Mouse (Mus musculus) liver, embryonic 14.5 days (tissue): ENCODE results near the gene Itpkb. TPM values are rescaled to one million over a fixed set of nuclear protein-coding genes. Genes with fewer than 3 reads are reported as not detected.

Source experiments
- ATAC-seq: fragments of 200-750 bp; cut with Nextera tagmentation; 2 replicates; pipeline ENCODE4 v1.8.0; 2017; ENCODE audit warnings: moderate number of reproducible peaks, mild to moderate bottlenecking, moderate library complexity; ENCODE audit not compliant: insufficient read depth
- DNase-seq, 3 experiments: peaks; one replicate each; pipeline ENCODE4 v3.0.0-alpha.2; 2012 to 2013; ENCODE audit warnings: low read depth in 3 of 3, low spot score in 3 of 3
- H3K27ac ChIP-seq: fragments of 300-500 bp; sonication (generic); 2 replicates; pipeline ENCODE4 v1.5.1; 2014; ENCODE audit warnings: moderate library complexity, mild to moderate bottlenecking, control low read depth, inconsistent platforms
- H3K27me3 ChIP-seq: fragments of 300-500 bp; sonication (generic); 2 replicates; pipeline ENCODE4 v1.6.1; 2014; ENCODE audit warnings: mild to moderate bottlenecking, low read length, moderate library complexity; ENCODE audit not compliant: control insufficient read depth, insufficient read depth
- H3K36me3 ChIP-seq: fragments of 300-500 bp; sonication (generic); replicated peaks from 2 replicates; pipeline ENCODE4 v1.6.1; 2014; ENCODE audit warnings: low read depth; ENCODE audit not compliant: control insufficient read depth, insufficient read depth
- H3K4me1 ChIP-seq, 2 experiments: fragments of 200-500 bp in 1 of 2; fragments of 300-500 bp in 1 of 2; sonication (generic) in 1 of 2; replicated peaks; 2 replicates each; pipeline ENCODE4 v1.6.1; 2012 to 2014; ENCODE audit warnings: antibody characterized with exemption in 1 of 2, inconsistent platforms in 1 of 2, low read length in 1 of 2; ENCODE audit not compliant: control insufficient read depth in 2 of 2, insufficient read depth in 2 of 2
- H3K4me2 ChIP-seq: fragments of 300-500 bp; sonication (generic); 2 replicates; pipeline ENCODE4 v1.6.1; 2014; ENCODE audit warnings: low read depth, mild to moderate bottlenecking, control low read depth, moderate library complexity
- H3K4me3 ChIP-seq, 2 experiments: fragments of 200-500 bp in 1 of 2; fragments of 300-500 bp in 1 of 2; sonication (generic) in 1 of 2; 2 replicates each; pipeline ENCODE4 v1.5.1; 2012 to 2014; ENCODE audit warnings: low read depth in 2 of 2, low read length in 2 of 2, mild to moderate bottlenecking in 2 of 2, control low read depth in 1 of 2, inconsistent platforms in 1 of 2, moderate library complexity in 1 of 2; ENCODE audit not compliant: insufficient read depth in 1 of 2
- H3K9ac ChIP-seq: fragments of 300-500 bp; sonication (generic); replicated peaks from 2 replicates; pipeline ENCODE4 v1.6.1; 2014; ENCODE audit warnings: mild to moderate bottlenecking, control low read depth, moderate library complexity
- H3K9me3 ChIP-seq: fragments of 300-500 bp; sonication (generic); 2 replicates; pipeline ENCODE4 v1.6.1; 2016; ENCODE audit warnings: low read length, mixed read lengths; ENCODE audit not compliant: control insufficient read depth
- CTCF ChIP-seq: IDR thresholded peaks from 2 replicates; pipeline ENCODE4 v1.5.1; 2016; ENCODE audit warnings: antibody characterized with exemption, low read depth, control low read depth
- EP300 ChIP-seq: IDR thresholded peaks from 2 replicates; pipeline ENCODE4 v1.6.1; 2016; ENCODE audit warnings: antibody characterized with exemption, low read depth
- WGBS: fragments of 180-500 bp; shearing (Covaris S2); extraction: QIAGEN DNeasy Blood & Tissue Kit; methylation state at CpG from one replicate; pipeline ENCODE4 v1.1.7; 2014; ENCODE audit not compliant: insufficient replicate concordance; 5-methylcytosine and 5-hydroxymethylcytosine counted together
- polyA plus RNA-seq, 2 experiments: library from polyadenylated mRNA; depleted of rRNA in 1 of 2; stranded (reverse) in 1 of 2; unstranded in 1 of 2; fragments of >200 nt; fragmentation: Nextera tagmentation in 1 of 2; extraction: Ambion mirVana in 1 of 2; gene quantifications; 2 replicates each; pipeline versions ENCODE4 v1.2.1 to v1.2.3; 2012 to 2014

Gene Itpkb
- polyA plus RNA-seq, 2 experiments, result 0.52 to 1.3 TPM

- peaks cover 0 to 6% of the 10 kb centered on the region in 2 experiments; a peak in 2 of 4 replicates for H3K4me1 ChIP-seq
- no peak overlapping the region for H3K27ac ChIP-seq
- no peaks in the 10 kb centered on the region for H3K27me3 ChIP-seq
- no peak for DNase-seq
- WGBS, result 74% methylated on average over 6 of the region's 6 CpGs
- no peak overlapping the region for H3K4me2 ChIP-seq
- TF ChIP-seq CTCF (no peak), EP300 (no peak)
- ATAC-seq, result no peak
- H3K9ac ChIP-seq, result no peak overlapping the region
- no peaks in the 10 kb centered on the region for H3K9me3 ChIP-seq
- no peak overlapping the region for H3K4me3 ChIP-seq
- H3K36me3 ChIP-seq, result no peaks in the 10 kb centered on the region
These were observed 17.6 kb downstream of the Itpkb start for GRCm38 (mm10) chr1:180347907-180348306.

- H3K4me3 ChIP-seq, result no peak overlapping the region
- no peak overlapping the region for H3K4me2 ChIP-seq
- no peaks in the 10 kb centered on the region for H3K36me3 ChIP-seq
- H3K4me1 ChIP-seq, result peaks cover 0 to 7% of the 10 kb centered on the region in 2 experiments; a peak in 2 of 4 replicates
- H3K9me3 ChIP-seq, result no peaks in the 10 kb centered on the region
- peak; percentile 52; the same call in 1 of the 2 replicates for ATAC-seq
- no peak for DNase-seq
- no peak overlapping the region for H3K9ac ChIP-seq
- TF ChIP-seq CTCF (no peak), EP300 (no peak)
- H3K27me3 ChIP-seq, result no peaks in the 10 kb centered on the region
- H3K27ac ChIP-seq, result no peak overlapping the region
These were observed 18.8 kb downstream of the Itpkb start for GRCm38 (mm10) chr1:180349090-180349489.

- 46% methylated on average over 3 of the region's 3 CpGs for WGBS
- TF ChIP-seq EP300 (no peak), CTCF (no peak)
- Histone ChIP-seq H3K9me3 (no peaks in the 10 kb centered on the region), H3K36me3 (no peaks in the 10 kb centered on the region), H3K4me1 (peaks cover 0 to 8% of the 10 kb centered on the region in 2 experiments; a peak in 2 of 4 replicates), H3K4me2 (no peak overlapping the region), H3K27ac (no peak overlapping the region), H3K27me3 (no peaks in the 10 kb centered on the region), H3K4me3 (no peak overlapping the region), H3K9ac (no peak overlapping the region)
- ATAC-seq (no peak), DNase-seq (no peak)
These were observed 22.0 kb downstream of the Itpkb start for GRCm38 (mm10) chr1:180352258-180352657.

GRCm38 (mm10) chr1:180354129-180354528 is 23.8 kb downstream of the Itpkb start:
- DNase-seq (no peak), ATAC-seq (no peak)
- TF ChIP-seq CTCF (no peak), EP300 (no peak)
- H3K4me3 ChIP-seq, result no peak overlapping the region
- 47% methylated on average over 4 of the region's 4 CpGs for WGBS
- no peaks in the 10 kb centered on the region for H3K27me3 ChIP-seq
- H3K9ac ChIP-seq, result no peak overlapping the region
- H3K4me2 ChIP-seq, result no peak overlapping the region
- H3K27ac ChIP-seq, result no peak overlapping the region
- H3K9me3 ChIP-seq, result no peaks in the 10 kb centered on the region
- H3K4me1 ChIP-seq, result peaks cover 0 to 14% of the 10 kb centered on the region in 2 experiments; a peak in 3 of 4 replicates
- no peaks in the 10 kb centered on the region for H3K36me3 ChIP-seq

GRCm38 (mm10) chr1:180354976-180355730 is 24.9 kb downstream of the Itpkb start:
- no peak overlapping the region for H3K27ac ChIP-seq
- no peak overlapping the region for H3K4me2 ChIP-seq
- no peak overlapping the region for H3K4me3 ChIP-seq
- TF ChIP-seq CTCF (no peak), EP300 (no peak)
- ATAC-seq (no peak), DNase-seq (no peak)
- WGBS, result 73% methylated on average over 13 of the region's 13 CpGs
- no peaks in the 10 kb centered on the region for H3K36me3 ChIP-seq
- no peak overlapping the region for H3K9ac ChIP-seq
- no peaks in the 10 kb centered on the region for H3K9me3 ChIP-seq
- H3K27me3 ChIP-seq, result no peaks in the 10 kb centered on the region
- peaks cover 0 to 15% of the 10 kb centered on the region in 2 experiments; a peak in 3 of 4 replicates for H3K4me1 ChIP-seq
